Mouse (Mus musculus) heart, embryonic 12.5 days (tissue): ENCODE results near the gene Golga2. TPM values are rescaled to one million over a fixed set of nuclear protein-coding genes. Genes with fewer than 3 reads are reported as not detected.

Experiments used
- microRNA-seq: library from miRNA; unstranded; fragments of <30 nt; microRNA quantifications from one replicate; pipeline ENCODE4, GENCODE M21; 2017
- polyA plus RNA-seq: library from polyadenylated mRNA; unstranded; fragments of >200 nt; fragmentation: Nextera tagmentation; extraction: Ambion mirVana; gene quantifications from 2 replicates; pipeline ENCODE4 v1.2.1, GENCODE M21; 2016

Golga2 gene
- polyA plus RNA-seq, 1 experiment from 2014 or later = 30.7 TPM

Small RNA genes within 50 kb of the gene (microRNA-seq; reads per million reads assigned to microRNA genes)
- gene Gm23363 (0.71 reads per million), gene Mir199b (637 reads per million, percentile 76 among the genes with 10 or more reads in this experiment)

Other genes starting within 250 kb of the Golga2 start
- 48.1 and 50.7 TPM in 2 replicates for gene Fam78a, start 202.5 kb upstream of the Golga2 start, polyA plus RNA-seq
- 11.4 and 13.6 TPM in 2 replicates for gene Plpp7, start 191.9 kb upstream of the Golga2 start, polyA plus RNA-seq
- 54.7 and 66.5 TPM in 2 replicates for gene Prrc2b, start 136.3 kb upstream of the Golga2 start, polyA plus RNA-seq
- gene Pomt1, start 50.8 kb upstream of the Golga2 start, polyA plus RNA-seq = 16.6 and 18.3 TPM in 2 replicates
- 42.7 and 44.2 TPM in 2 replicates for gene Uck1, start 27.2 kb upstream of the Golga2 start, polyA plus RNA-seq
- gene Swi5, start 691 bp downstream of the Golga2 start, polyA plus RNA-seq = 284 and 317 TPM in 2 replicates
- 40.5 and 42.2 TPM in 2 replicates for gene Ciz1, start 64.9 kb downstream of the Golga2 start, polyA plus RNA-seq
- 6.2 and 7.6 TPM in 2 replicates for gene Dnm1, start 66.0 kb downstream of the Golga2 start, polyA plus RNA-seq
- 48.2 and 48.9 TPM in 2 replicates for gene 1110008P14Rik, start 94.6 kb downstream of the Golga2 start, polyA plus RNA-seq
- 0.14 and 0.38 TPM in 2 replicates for gene Lcn2, start 100.9 kb downstream of the Golga2 start, polyA plus RNA-seq
- gene Ptges2, start 108.5 kb downstream of the Golga2 start, polyA plus RNA-seq = 39.9 and 44.9 TPM in 2 replicates
- gene Naif1, start 163.1 kb downstream of the Golga2 start, polyA plus RNA-seq = 4.7 and 5.4 TPM in 2 replicates
- 13.0 and 14.3 TPM in 2 replicates for gene Slc25a25, start 164.1 kb downstream of the Golga2 start, polyA plus RNA-seq
- gene Fam102a, start 247.9 kb downstream of the Golga2 start, polyA plus RNA-seq = 7.9 and 9.0 TPM in 2 replicates